Mouse (Mus musculus) G1E (cell line): ENCODE measurements around the gene Atp8b4. TPM values are rescaled to one million over a fixed set of nuclear protein-coding genes. Genes with fewer than 3 reads are reported as not detected.

Experiments used
- ATAC-seq: 2 replicates; pipeline ENCODE4 v1.8.0; 2016; ENCODE audit warnings: mild to moderate bottlenecking; ENCODE audit not compliant: insufficient number of reproducible peaks, poor library complexity, low FRiP score, severe bottlenecking; ENCODE audit errors: extremely low read depth
- DNase-seq: peaks from one replicate; pipeline ENCODE4 v3.0.0; 2012; ENCODE audit warnings: low spot score
- H3K27me3 ChIP-seq: 2 replicates; pipeline ENCODE4 v1.6.1; 2012; ENCODE audit warnings: mild to moderate bottlenecking, low read length, inconsistent platforms; ENCODE audit not compliant: insufficient read depth
- H3K36me3 ChIP-seq: replicated peaks from 2 replicates; pipeline ENCODE3; 2012; ENCODE audit warnings: mild to moderate bottlenecking, inconsistent platforms
- H3K4me1 ChIP-seq: 2 replicates; pipeline ENCODE4 v1.6.1; 2012; ENCODE audit warnings: low read depth, low read length, inconsistent platforms, mixed read lengths; ENCODE audit not compliant: insufficient read depth
- H3K4me3 ChIP-seq: 2 replicates; pipeline ENCODE4 v1.5.1; 2012; ENCODE audit warnings: low read depth, mild to moderate bottlenecking, inconsistent platforms, low read length, moderate library complexity, mixed read lengths
- H3K9me3 ChIP-seq: replicated peaks from 2 replicates; pipeline ENCODE4 v1.6.1; 2012; ENCODE audit warnings: inconsistent platforms
- CTCF ChIP-seq: IDR thresholded peaks from 2 replicates; pipeline ENCODE4 v1.5.1; 2012; ENCODE audit warnings: low read depth, low read length, inconsistent platforms, mixed read lengths
- GATA1 ChIP-seq: IDR thresholded peaks from 2 replicates; pipeline ENCODE4 v1.6.1; 2012; ENCODE audit warnings: borderline replicate concordance, low read length, inconsistent platforms, mixed read lengths
- GATA2 ChIP-seq: IDR thresholded peaks from 2 replicates; pipeline ENCODE4 v1.6.1; 2012; ENCODE audit warnings: low read depth, low read length, inconsistent platforms, borderline replicate concordance
- POLR2AphosphoS5 ChIP-seq: IDR thresholded peaks from 2 replicates; pipeline ENCODE4 v1.6.1; 2012; ENCODE audit warnings: low read depth, low read length, inconsistent platforms; ENCODE audit not compliant: insufficient replicate concordance
- TAL1 ChIP-seq: conservative IDR thresholded peaks from 2 replicates; pipeline ENCODE4 v1.6.1; 2012; ENCODE audit warnings: low read depth, low read length, inconsistent platforms, mixed read lengths
- polyA plus RNA-seq: library from polyadenylated mRNA; stranded (reverse); fragments of >175 nt; gene quantifications from 2 replicates; pipeline ENCODE4 v1.2.3, GENCODE M21; 2012
- total RNA-seq, 2 experiments: library from RNA; stranded (forward) in 1 of 2; stranded (reverse) in 1 of 2; fragments of 200-1000 nt in 1 of 2; fragments of >200 nt in 1 of 2; fragmentation: Nextera tagmentation in 1 of 2; gene quantifications; 2 replicates each; pipeline ENCODE4 v1.2.3; 2014 to 2017

Atp8b4 gene
- total and polyA plus RNA-seq, 3 experiments, result under 0.01 to 0.02 TPM; not detected in 1

- ATAC-seq (no peak), DNase-seq (no peak)
- H3K4me1 ChIP-seq, result no peaks in the 10 kb centered on the region
- TF ChIP-seq GATA2 (no peak), GATA1 (no peak), TAL1 (no peak), POLR2AphosphoS5 (no peak), CTCF (no peak)
- H3K36me3 ChIP-seq, result no peaks in the 10 kb centered on the region
- H3K4me3 ChIP-seq, result no peak overlapping the region
- no peaks in the 10 kb centered on the region for H3K9me3 ChIP-seq
- peaks cover 3% of the 10 kb centered on the region; the same call in 1 of the 2 replicates for H3K27me3 ChIP-seq
Observed at GRCm38 (mm10) chr2:126450937-126451302, 49.6 kb downstream of the Atp8b4 start.

DNA sequence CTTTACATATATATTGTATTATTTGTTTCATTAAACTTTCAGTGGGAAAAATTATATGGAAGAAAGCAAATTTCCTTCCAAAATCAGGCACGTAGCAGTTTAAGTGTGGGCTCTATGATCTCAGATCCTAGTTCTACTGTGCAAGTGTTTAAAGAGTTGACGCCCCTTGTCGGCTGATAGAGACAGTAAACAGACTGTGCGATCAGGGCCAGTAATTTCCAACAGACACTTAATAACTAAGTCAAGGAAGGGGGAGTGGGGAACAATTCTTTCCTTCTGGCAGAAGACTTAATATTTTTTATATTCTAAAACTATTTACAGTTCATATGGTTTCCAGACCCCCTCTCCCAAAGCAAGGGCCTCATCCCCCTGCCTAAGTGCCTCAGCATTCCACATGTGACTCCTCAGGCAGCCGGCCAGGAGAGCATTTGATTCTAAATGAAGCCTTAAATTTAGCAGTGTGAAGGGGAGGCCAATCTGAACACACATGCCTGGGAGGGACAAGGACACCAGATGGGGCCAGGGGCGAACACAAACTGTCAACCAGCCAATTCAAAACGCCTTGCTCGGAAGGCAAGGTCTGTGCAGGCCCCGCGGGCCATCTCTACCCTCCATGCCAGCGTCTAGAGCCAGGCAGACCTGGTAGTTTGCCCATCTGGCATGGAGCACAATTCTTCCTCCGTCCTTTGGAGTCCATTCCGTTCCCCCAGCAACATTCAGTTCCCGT is 50.1 kb downstream of the Atp8b4 start:
- H3K9me3 ChIP-seq, result no peaks in the 10 kb centered on the region
- no peak for TF ChIP-seq GATA2
- TF ChIP-seq CTCF, result no peak
- TF ChIP-seq TAL1, result no peak
- TF ChIP-seq POLR2AphosphoS5, result no peak
- TF ChIP-seq GATA1, result no peak
- no peak overlapping the region for H3K4me3 ChIP-seq
- no peaks in the 10 kb centered on the region for H3K36me3 ChIP-seq
- peaks cover 3% of the 10 kb centered on the region; the same call in 1 of the 2 replicates for H3K27me3 ChIP-seq
- H3K4me1 ChIP-seq, result no peaks in the 10 kb centered on the region
- no peak for DNase-seq
- no peak for ATAC-seq

- DNase-seq (no peak), ATAC-seq (no peak)
- no peaks in the 10 kb centered on the region for H3K27me3 ChIP-seq
- TF ChIP-seq GATA2 (no peak), CTCF (no peak), TAL1 (no peak), POLR2AphosphoS5 (no peak), GATA1 (no peak)
- H3K9me3 ChIP-seq, result no peaks in the 10 kb centered on the region
- H3K4me3 ChIP-seq, result no peak overlapping the region
- H3K36me3 ChIP-seq, result no peaks in the 10 kb centered on the region
- no peaks in the 10 kb centered on the region for H3K4me1 ChIP-seq
Observed at GRCm38 (mm10) chr2:126445039-126445438, 55.4 kb downstream of the Atp8b4 start.

DNA sequence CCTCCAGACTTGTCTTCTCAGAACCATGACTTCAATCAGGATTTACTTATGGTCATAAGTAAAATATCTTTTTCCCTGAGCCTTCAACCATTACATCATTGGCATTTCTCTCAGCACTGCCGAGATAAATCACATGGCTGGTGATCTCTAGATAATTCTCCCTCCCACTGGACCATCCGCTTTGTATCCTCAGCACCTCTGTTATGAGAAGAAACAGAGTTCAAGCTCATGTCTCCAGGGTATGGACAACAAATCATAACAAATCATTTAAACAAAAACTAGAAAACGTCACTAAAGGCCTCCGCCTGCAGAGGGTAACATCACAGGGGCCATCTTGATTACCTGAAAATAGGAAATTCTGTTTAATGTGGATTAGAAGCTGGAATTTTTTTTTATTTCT is 58.9 kb downstream of the Atp8b4 start:
- no peak for DNase-seq
- TF ChIP-seq GATA1 (no peak), TAL1 (no peak), CTCF (no peak)
- no peak for ATAC-seq
- Histone ChIP-seq H3K4me1 (no peaks in the 10 kb centered on the region), H3K36me3 (no peaks in the 10 kb centered on the region), H3K9me3 (no peaks in the 10 kb centered on the region), H3K4me3 (no peak overlapping the region), H3K27me3 (no peaks in the 10 kb centered on the region)

DNA sequence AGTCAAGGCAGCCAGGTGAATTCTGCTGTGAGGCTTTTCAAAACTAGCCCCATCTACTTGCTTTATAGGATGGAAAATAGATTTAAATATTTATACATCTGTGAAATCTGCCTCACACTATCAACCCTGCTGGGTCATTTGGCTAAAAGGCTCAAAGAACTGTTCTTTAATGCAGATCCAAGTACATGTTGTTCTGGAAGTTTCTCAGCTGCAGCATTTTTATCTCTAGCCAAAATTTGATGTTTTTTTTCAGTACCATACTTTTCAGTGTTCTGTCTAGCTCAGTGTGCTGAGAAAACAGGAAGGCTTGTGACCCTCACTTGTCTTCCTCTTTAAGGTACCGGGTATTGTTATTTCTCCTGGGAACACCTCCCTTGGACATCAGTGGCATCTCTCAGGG is 65.8 kb downstream of the Atp8b4 start:
- Histone ChIP-seq H3K36me3 (no peaks in the 10 kb centered on the region), H3K27me3 (peaks cover 15% of the 10 kb centered on the region), H3K4me3 (no peak overlapping the region), H3K9me3 (no peaks in the 10 kb centered on the region), H3K4me1 (no peaks in the 10 kb centered on the region)
- DNase-seq, result no peak
- ATAC-seq, result no peak
- TF ChIP-seq CTCF, result no peak
- TF ChIP-seq GATA2, result no peak
- TF ChIP-seq POLR2AphosphoS5, result no peak
- TF ChIP-seq TAL1, result no peak
- TF ChIP-seq GATA1, result no peak

DNA sequence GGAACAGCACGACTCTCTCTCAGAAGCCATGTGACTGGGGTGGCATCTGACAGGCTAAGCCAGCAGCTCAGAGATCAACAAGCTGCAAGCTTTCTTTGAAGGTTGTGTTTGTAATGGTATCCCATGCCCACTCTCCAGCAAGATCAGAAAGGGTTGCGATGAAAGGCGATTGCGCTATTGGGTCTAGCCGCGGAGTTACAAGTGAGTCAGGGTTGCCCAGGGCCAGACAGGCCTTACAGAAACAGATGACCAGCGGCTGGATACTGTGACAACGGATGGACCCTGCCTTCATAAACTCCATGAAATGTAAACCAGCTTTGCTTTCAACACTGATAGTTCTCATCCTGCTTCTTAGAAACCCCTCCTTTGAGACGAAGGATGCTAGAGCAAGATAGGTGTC is 66.2 kb downstream of the Atp8b4 start:
- no peaks in the 10 kb centered on the region for H3K9me3 ChIP-seq
- TF ChIP-seq CTCF (no peak), POLR2AphosphoS5 (no peak), TAL1 (no peak), GATA2 (no peak), GATA1 (no peak)
- ATAC-seq, result no peak

More for the DNA sequence above, 66.2 kb downstream of the Atp8b4 start:
- H3K36me3 ChIP-seq, result no peaks in the 10 kb centered on the region
- no peaks in the 10 kb centered on the region for H3K4me1 ChIP-seq
- H3K4me3 ChIP-seq, result no peak overlapping the region
- no peak for DNase-seq
- peaks cover 16% of the 10 kb centered on the region for H3K27me3 ChIP-seq
